Mouse (Mus musculus): ENCODE results near the gene Oaf. TPM values are rescaled to one million over a fixed set of nuclear protein-coding genes. Genes with fewer than 3 reads are reported as not detected.

Gene Oaf
- polyA plus RNA-seq, 1 experiment from 2014 or later: 17.3 TPM

Other genes with a start within 250 kb of the Oaf start
- gene Arhgef12, start 132.7 kb downstream of the Oaf start, polyA plus RNA-seq (2015; fragmentation: Nextera tagmentation; extraction: Ambion mirVana): 15.3 and 19.9 TPM in 2 replicates
- 12.9 and 13.2 TPM in 2 replicates for gene Tmem136, start 123.3 kb downstream of the Oaf start, polyA plus RNA-seq (2015; fragmentation: Nextera tagmentation; extraction: Ambion mirVana)
- not detected in 2 replicates for gene Pou2f3, start 29.5 kb downstream of the Oaf start, polyA plus RNA-seq (2015; fragmentation: Nextera tagmentation; extraction: Ambion mirVana)
- gene Trim29, start 70.9 kb upstream of the Oaf start, polyA plus RNA-seq (2015; fragmentation: Nextera tagmentation; extraction: Ambion mirVana): 0.34 and 0.38 TPM in 2 replicates

Data from neural tube, embryonic 13.5 days (tissue).